Mouse (Mus musculus) CD4-positive, CD25-positive, alpha-beta regulatory T cell, adult 2 months (primary cell): ENCODE data around the gene Tnnc1.

Experiments used
- DNase-seq: peaks from one replicate; pipeline ENCODE4 v3.0.0-alpha.2; 2012; ENCODE audit warnings: low read depth, low spot score

Gene Tnnc1

GRCm38 (mm10) chr14:31252091-31252490, 44.0 kb downstream of the Tnnc1 start:
- DNase-seq, result no peak

- DNase-seq, result no peak
These were observed 50.5 kb downstream of the Tnnc1 start for GRCm38 (mm10) chr14:31258476-31259050.

GRCm38 (mm10) chr14:31260374-31260773, 52.3 kb downstream of the Tnnc1 start:
- no peak for DNase-seq

- DNase-seq, result no peak
These were observed 52.8 kb downstream of the Tnnc1 start for GRCm38 (mm10) chr14:31260932-31261331.
